Mouse (Mus musculus) MEL (cell line): ENCODE results near the gene Grid1. TPM values are rescaled to one million over a fixed set of nuclear protein-coding genes. Genes with fewer than 3 reads are reported as not detected.

Source experiments
- DNase-seq: peaks from one replicate; pipeline ENCODE4 v3.0.0; 2011; ENCODE audit warnings: low read depth, low spot score
- H3K27ac ChIP-seq: 2 replicates; pipeline ENCODE4 v1.5.1; 2012; ENCODE audit warnings: low read depth, mild to moderate bottlenecking, control low read depth, low read length, moderate library complexity; ENCODE audit not compliant: control insufficient read depth
- H3K27me3 ChIP-seq, 2 experiments: fragments of 150-350 bp in 1 of 2; sonication (generic) in 1 of 2; 2 replicates each; pipeline ENCODE4 v1.6.1; 2012; ENCODE audit warnings: low read length in 2 of 2, mild to moderate bottlenecking in 2 of 2, improper control_type of control experiment in 1 of 2, moderate library complexity in 1 of 2; ENCODE audit not compliant: insufficient read depth in 2 of 2, control insufficient read depth in 1 of 2
- H3K36me3 ChIP-seq, 2 experiments: 2 replicates each; pipeline ENCODE4 v1.6.1; 2012 to 2014; ENCODE audit warnings: low read length in 2 of 2, improper control_type of control experiment in 1 of 2, inconsistent platforms in 1 of 2, mild to moderate bottlenecking in 1 of 2; ENCODE audit not compliant: insufficient read depth in 2 of 2, control insufficient read depth in 1 of 2
- H3K4me1 ChIP-seq, 2 experiments: fragments of 150-350 bp in 1 of 2; sonication (generic) in 1 of 2; 2 replicates each; pipeline ENCODE4 v1.6.1; 2012; ENCODE audit warnings: low read length in 2 of 2, improper control_type of control experiment in 1 of 2, mild to moderate bottlenecking in 1 of 2; ENCODE audit not compliant: insufficient read depth in 2 of 2, control insufficient read depth in 1 of 2
- H3K4me3 ChIP-seq, 2 experiments: fragments of 150-350 bp in 1 of 2; sonication (generic) in 1 of 2; 2 replicates each; pipeline ENCODE4 v1.5.1; 2012; ENCODE audit warnings: low read depth in 2 of 2, low read length in 2 of 2, mild to moderate bottlenecking in 2 of 2, moderate library complexity in 2 of 2, control low read depth in 1 of 2, improper control_type of control experiment in 1 of 2; ENCODE audit not compliant: control insufficient read depth in 1 of 2, insufficient read depth in 1 of 2
- H3K79me2 ChIP-seq: 2 replicates; pipeline ENCODE4 v1.6.1; 2012; ENCODE audit warnings: mild to moderate bottlenecking, low read length, moderate library complexity; ENCODE audit not compliant: control insufficient read depth, poor library complexity, insufficient read depth
- H3K9ac ChIP-seq: 2 replicates; pipeline ENCODE4 v1.6.1; 2012; ENCODE audit warnings: low read depth, mild to moderate bottlenecking, control low read depth, low read length, moderate library complexity; ENCODE audit not compliant: control insufficient read depth, poor library complexity, severe bottlenecking
- H3K9me3 ChIP-seq: fragments of 150-350 bp; sonication (generic); replicated peaks from 2 replicates; pipeline ENCODE4 v1.6.1; 2012; ENCODE audit warnings: mild to moderate bottlenecking, low read length, improper control_type of control experiment, moderate library complexity; ENCODE audit not compliant: insufficient read depth
- BHLHE40 ChIP-seq: IDR thresholded peaks from 2 replicates; pipeline ENCODE4 v1.6.1; 2012; ENCODE audit warnings: low read depth, mild to moderate bottlenecking, inconsistent platforms, low read length, improper control_type of control experiment, borderline replicate concordance
- CHD1 ChIP-seq: IDR thresholded peaks from 2 replicates; pipeline ENCODE4 v1.6.1; 2012; ENCODE audit warnings: low read depth, mild to moderate bottlenecking, inconsistent platforms, low read length, improper control_type of control experiment
- CHD2 ChIP-seq: IDR thresholded peaks from 2 replicates; pipeline ENCODE4 v1.6.1; 2011; ENCODE audit warnings: low read length, improper control_type of control experiment
- E2F4 ChIP-seq: IDR thresholded peaks from 2 replicates; pipeline ENCODE4 v1.6.1; 2011; ENCODE audit warnings: low read depth, low read length, improper control_type of control experiment, borderline replicate concordance
- ELF1 ChIP-seq: IDR thresholded peaks from 2 replicates; pipeline ENCODE4 v1.6.1; 2014; ENCODE audit warnings: low read depth, mild to moderate bottlenecking, inconsistent platforms, low read length, improper control_type of control experiment, moderate library complexity
- EP300 ChIP-seq, 2 experiments: IDR thresholded peaks; 2 replicates each; pipeline ENCODE4 v1.6.1; 2011; ENCODE audit warnings: improper control_type of control experiment in 2 of 2, low read length in 2 of 2, low read depth in 1 of 2, mild to moderate bottlenecking in 1 of 2
- JUND ChIP-seq: IDR thresholded peaks from 2 replicates; pipeline ENCODE4 v1.6.1; 2011; ENCODE audit warnings: low read depth, mild to moderate bottlenecking, improper control_type of control experiment, low read length
- KAT2A ChIP-seq: conservative IDR thresholded peaks from 2 replicates; pipeline ENCODE4 v1.6.1; 2012; ENCODE audit warnings: low read depth, low read length, improper control_type of control experiment, inconsistent platforms
- MAFK ChIP-seq: IDR thresholded peaks from 2 replicates; pipeline ENCODE4 v1.6.1; 2011; ENCODE audit warnings: low read depth, mild to moderate bottlenecking, low read length, improper control_type of control experiment, borderline replicate concordance
- MAZ ChIP-seq: IDR thresholded peaks from 2 replicates; pipeline ENCODE4 v1.6.1; 2012; ENCODE audit warnings: low read depth, mild to moderate bottlenecking, inconsistent platforms, low read length, improper control_type of control experiment
- MEF2A ChIP-seq: IDR thresholded peaks from 2 replicates; pipeline ENCODE4 v1.6.1; 2014; ENCODE audit warnings: low read depth, mild to moderate bottlenecking, inconsistent platforms, low read length, improper control_type of control experiment; ENCODE audit not compliant: poor library complexity, insufficient replicate concordance, severe bottlenecking; ENCODE audit errors: extremely low read depth
- MXI1 ChIP-seq: IDR thresholded peaks from 2 replicates; pipeline ENCODE4 v1.6.1; 2011; ENCODE audit warnings: mild to moderate bottlenecking, low read depth, low read length, improper control_type of control experiment
- NELFE ChIP-seq: IDR thresholded peaks from 2 replicates; pipeline ENCODE4 v1.6.1; 2011; ENCODE audit warnings: low read depth, low read length, improper control_type of control experiment
- NRF1 ChIP-seq: IDR thresholded peaks from 2 replicates; pipeline ENCODE4 v1.6.1; 2014; ENCODE audit warnings: low read depth, mild to moderate bottlenecking, inconsistent platforms, low read length, improper control_type of control experiment, moderate library complexity; ENCODE audit not compliant: poor library complexity, insufficient read depth, severe bottlenecking
- POLR2A ChIP-seq, 2 experiments: IDR thresholded peaks; 2 replicates each; pipeline ENCODE4 v1.6.1; 2011 to 2012; ENCODE audit warnings: low read length in 2 of 2, mild to moderate bottlenecking in 2 of 2, control low read depth in 1 of 2, improper control_type of control experiment in 1 of 2, low read depth in 1 of 2, moderate library complexity in 1 of 2; ENCODE audit not compliant: control insufficient read depth in 1 of 2, insufficient read depth in 1 of 2, poor library complexity in 1 of 2
- POLR2AphosphoS2 ChIP-seq: IDR thresholded peaks from 2 replicates; pipeline ENCODE4 v1.6.1; 2011; ENCODE audit warnings: low read length, improper control_type of control experiment
- POLR2AphosphoS5 ChIP-seq: IDR thresholded peaks from 2 replicates; pipeline ENCODE4 v1.6.1; 2012; ENCODE audit warnings: low read depth, borderline replicate concordance, mild to moderate bottlenecking, inconsistent platforms, low read length, moderate library complexity, mixed read lengths
- SIN3A ChIP-seq: IDR thresholded peaks from 2 replicates; pipeline ENCODE4 v1.6.1; 2012; ENCODE audit warnings: low read length, improper control_type of control experiment, inconsistent platforms
- TBP ChIP-seq: IDR thresholded peaks from 2 replicates; pipeline ENCODE4 v1.8.0; 2011; ENCODE audit warnings: low read depth, low read length, improper control_type of control experiment
- USF2 ChIP-seq, 2 experiments: IDR thresholded peaks; 2 replicates each; pipeline ENCODE4 v1.6.1; 2011 to 2012; ENCODE audit warnings: improper control_type of control experiment in 2 of 2, low read length in 2 of 2, borderline replicate concordance in 1 of 2, inconsistent platforms in 1 of 2, low read depth in 1 of 2, mild to moderate bottlenecking in 1 of 2; ENCODE audit not compliant: insufficient read depth in 1 of 2
- ZC3H11A ChIP-seq: IDR thresholded peaks from 2 replicates; pipeline ENCODE4 v1.6.1; 2012; ENCODE audit warnings: low read depth, mild to moderate bottlenecking, inconsistent platforms, low read length, improper control_type of control experiment
- ZMIZ1 ChIP-seq: IDR thresholded peaks from 2 replicates; pipeline ENCODE4 v1.6.1; 2012; ENCODE audit warnings: low read depth, mild to moderate bottlenecking, inconsistent platforms, low read length, improper control_type of control experiment, moderate library complexity
- ZNF384 ChIP-seq: IDR thresholded peaks from 2 replicates; pipeline ENCODE4 v1.6.1; 2012; ENCODE audit warnings: low read depth, mild to moderate bottlenecking, inconsistent platforms, low read length, improper control_type of control experiment
- polyA plus RNA-seq, 2 experiments: library from polyadenylated mRNA; stranded (reverse) in 1 of 2; unstranded in 1 of 2; fragments of >175 nt in 1 of 2; fragments of >200 nt in 1 of 2; gene quantifications; 2 replicates each; pipeline versions ENCODE4 v1.2.1 to v1.2.4; 2012; ENCODE audit warnings: low replicate concordance in 2 of 2, low read depth in 1 of 2; ENCODE audit not compliant: insufficient read length in 2 of 2, insufficient read depth in 1 of 2, missing spikeins in 1 of 2
- total RNA-seq: library from RNA; depleted of rRNA; stranded (reverse); fragments of 300-350 nt; gene quantifications from 2 replicates; pipeline ENCODE4 v1.2.3, GENCODE M21; 2012

Grid1 gene
- total and polyA plus RNA-seq, 3 experiments: not detected

- no peak for DNase-seq
- Histone ChIP-seq H3K4me1 (no peaks in the 10 kb centered on the region), H3K9me3 (no peaks in the 10 kb centered on the region), H3K27me3 (no peaks in the 10 kb centered on the region), H3K36me3 (no peaks in the 10 kb centered on the region), H3K79me2 (no peaks in the 10 kb centered on the region), H3K27ac (no peak overlapping the region), H3K9ac (no peak overlapping the region), H3K4me3 (no peak overlapping the region)
- TF ChIP-seq MXI1: no peak
- no peak for TF ChIP-seq ZNF384
- no peak for TF ChIP-seq USF2 (IDR thresholded peaks at IDR 0.05; ENCODE audit: borderline replicate concordance in 1 of 2, insufficient read depth in 1 of 2, low read depth in 1 of 2, low read length in 2 of 2)
- TF ChIP-seq CHD2: no peak
- TF ChIP-seq POLR2AphosphoS2: no peak
- no peak for TF ChIP-seq KAT2A
- TF ChIP-seq ELF1: no peak
- TF ChIP-seq NELFE: no peak
- no peak for TF ChIP-seq ZMIZ1
- TF ChIP-seq E2F4: no peak
- no peak for TF ChIP-seq MEF2A
- TF ChIP-seq CHD1: no peak
Observed at GRCm38 (mm10) chr14:34919221-34919620, 99.3 kb downstream of the Grid1 start.

GRCm38 (mm10) chr14:34921265-34921664, 101.4 kb downstream of the Grid1 start:
- no peak for TF ChIP-seq ZC3H11A
- no peak for TF ChIP-seq POLR2AphosphoS2
- no peak for TF ChIP-seq CHD2
- no peak for TF ChIP-seq MAZ
- TF ChIP-seq BHLHE40: no peak
- no peak for TF ChIP-seq NRF1
- no peak for TF ChIP-seq MAFK
- TF ChIP-seq EP300 (IDR thresholded peaks at IDR 0.05; ENCODE audit: low read depth in 1 of 2, low read length in 2 of 2): no peak
- no peak for TF ChIP-seq MXI1
- no peak for TF ChIP-seq JUND
- TF ChIP-seq POLR2AphosphoS5: no peak
- TF ChIP-seq TBP: no peak
- TF ChIP-seq POLR2A (IDR thresholded peaks at IDR 0.05; ENCODE audit: control insufficient read depth in 1 of 2, insufficient read depth in 1 of 2, low read depth in 1 of 2, low read length in 2 of 2, poor library complexity in 1 of 2): no peak
- TF ChIP-seq SIN3A: no peak
- Histone ChIP-seq H3K79me2 (no peaks in the 10 kb centered on the region), H3K27me3 (no peaks in the 10 kb centered on the region), H3K4me1 (no peaks in the 10 kb centered on the region), H3K9ac (no peak overlapping the region), H3K4me3 (no peak overlapping the region), H3K27ac (no peak overlapping the region), H3K36me3 (no peaks in the 10 kb centered on the region), H3K9me3 (no peaks in the 10 kb centered on the region)
- no peak for DNase-seq
